Mouse (Mus musculus): Measurements from ENCODE around the gene Zpld1. TPM values are rescaled to one million over a fixed set of nuclear protein-coding genes. Genes with fewer than 3 reads are reported as not detected.

Zpld1 gene
- polyA plus RNA-seq (2016; fragmentation: Nextera tagmentation; extraction: Ambion mirVana) = 2.4 and 3.2 TPM in 2 replicates

GRCm38 (mm10) chr16:55297886-55298285 is at the start of gene Zpld1:
Gene Zpld1, minus strand, starts transcription at chr16:55297986.
- H3K27me3 ChIP-seq = no peaks in the 10 kb centered on the region
- 97% methylated on average over 2 of the region's 2 CpGs for WGBS
- no peak within 1 kb of the TSS for H3K27ac ChIP-seq
- no peaks in the 10 kb centered on the region for H3K36me3 ChIP-seq
- H3K4me1 ChIP-seq = no peaks in the 10 kb centered on the region
- H3K9me3 ChIP-seq = no peaks in the 10 kb centered on the region
- H3K4me2 ChIP-seq (replicated peaks) = no peak within 1 kb of the TSS
- no peak within 1 kb of the TSS for H3K4me3 ChIP-seq
- no peak for ATAC-seq (ENCODE audit: insufficient number of reproducible peaks, insufficient read depth, low FRiP score, low TSS enrichment)
- no peak within 1 kb of the TSS for H3K9ac ChIP-seq

DNA sequence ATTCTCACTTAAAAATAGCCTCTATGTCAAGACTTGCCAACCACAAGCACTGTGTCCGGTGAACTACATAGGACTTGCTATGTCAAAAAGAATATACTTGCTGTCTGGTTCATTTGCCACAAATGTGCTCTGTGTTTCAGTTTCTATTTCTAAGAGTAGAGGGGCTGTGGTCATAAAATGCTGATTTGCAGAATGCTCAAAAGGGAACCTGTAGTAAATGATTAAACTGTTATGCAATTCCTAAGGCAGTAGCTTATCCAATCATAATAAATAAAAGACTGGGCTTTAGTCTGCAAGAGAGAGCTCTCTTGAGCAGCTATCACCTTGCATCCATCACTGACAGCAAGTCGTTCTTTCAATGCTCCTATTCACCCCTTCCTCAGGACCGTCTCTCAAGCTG is 47.9 kb upstream of the Zpld1 start:
- Histone ChIP-seq H3K27me3 (no peaks in the 10 kb centered on the region), H3K4me3 (no peak overlapping the region), H3K27ac (no peak overlapping the region), H3K4me2 (replicated peaks) (no peak overlapping the region), H3K36me3 (no peaks in the 10 kb centered on the region), H3K9me3 (no peaks in the 10 kb centered on the region; the same call in 1 of the 2 replicates), H3K9ac (no peak overlapping the region), H3K4me1 (no peaks in the 10 kb centered on the region)
- ATAC-seq (ENCODE audit: insufficient number of reproducible peaks, insufficient read depth, low FRiP score, low TSS enrichment) = no peak
- WGBS = 80% methylated on average over 3 of the region's 3 CpGs

- Histone ChIP-seq H3K9me3 (no peaks in the 10 kb centered on the region), H3K36me3 (no peaks in the 10 kb centered on the region), H3K4me3 (no peak overlapping the region), H3K27me3 (no peaks in the 10 kb centered on the region), H3K9ac (no peak overlapping the region), H3K4me1 (no peaks in the 10 kb centered on the region), H3K4me2 (replicated peaks) (no peak overlapping the region), H3K27ac (no peak overlapping the region)
- 0 out of 2 replicates have a peak, but pooled peaks have one; percentile 74 for ATAC-seq (ENCODE audit: insufficient number of reproducible peaks, insufficient read depth, low FRiP score, low TSS enrichment)
- WGBS = 69% methylated on average over 8 of the region's 8 CpGs
Observed at GRCm38 (mm10) chr16:55321542-55322514, 24.0 kb upstream of the Zpld1 start.

GRCm38 (mm10) chr16:55316996-55317395 is 19.2 kb upstream of the Zpld1 start:
- Histone ChIP-seq H3K4me2 (replicated peaks) (no peak overlapping the region), H3K9me3 (no peaks in the 10 kb centered on the region), H3K27ac (no peak overlapping the region), H3K4me1 (no peaks in the 10 kb centered on the region), H3K36me3 (no peaks in the 10 kb centered on the region), H3K9ac (no peak overlapping the region), H3K4me3 (no peak overlapping the region), H3K27me3 (no peaks in the 10 kb centered on the region)
- ATAC-seq (ENCODE audit: insufficient number of reproducible peaks, insufficient read depth, low FRiP score, low TSS enrichment) = no peak

- Histone ChIP-seq H3K4me3 (no peak overlapping the region), H3K27me3 (no peaks in the 10 kb centered on the region), H3K27ac (peak overlapping the region; percentile 23; the same call in 1 of the 2 replicates), H3K4me1 (no peaks in the 10 kb centered on the region), H3K36me3 (no peaks in the 10 kb centered on the region), H3K9me3 (no peaks in the 10 kb centered on the region), H3K9ac (no peak overlapping the region), H3K4me2 (replicated peaks) (no peak overlapping the region)
- ATAC-seq (ENCODE audit: insufficient number of reproducible peaks, insufficient read depth, low FRiP score, low TSS enrichment) = no peak
- WGBS = 87% methylated on average over 3 of the region's 3 CpGs
Observed at GRCm38 (mm10) chr16:55312106-55312505, 14.3 kb upstream of the Zpld1 start.

DNA sequence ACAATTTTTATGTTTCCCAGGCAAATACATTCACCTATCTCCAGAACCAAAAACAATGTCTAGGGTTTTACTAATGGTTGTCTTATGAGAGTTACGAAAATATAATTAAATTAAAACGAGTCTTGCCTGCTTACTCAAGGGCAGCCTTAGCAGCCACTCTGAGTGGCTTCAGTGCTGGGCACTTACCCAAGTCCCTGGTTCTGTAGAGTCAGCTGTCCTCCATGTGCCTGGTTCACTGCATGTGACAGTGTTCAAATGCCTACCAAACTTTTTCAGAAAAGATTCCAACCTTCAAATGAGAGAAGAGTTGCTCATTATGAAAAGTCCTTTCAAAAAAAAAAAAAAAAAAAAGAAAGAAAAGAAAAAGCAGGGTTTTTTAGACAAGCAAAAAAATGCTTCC is 15.1 kb downstream of the Zpld1 start:
- no peak for ATAC-seq (ENCODE audit: insufficient number of reproducible peaks, insufficient read depth, low FRiP score, low TSS enrichment)
- no peak overlapping the region for H3K27ac ChIP-seq
- H3K9me3 ChIP-seq = no peaks in the 10 kb centered on the region
- no peak overlapping the region for H3K4me3 ChIP-seq
- WGBS = 66% methylated on average over 2 of the region's 2 CpGs
- H3K4me1 ChIP-seq = no peaks in the 10 kb centered on the region
- no peaks in the 10 kb centered on the region for H3K36me3 ChIP-seq
- no peak overlapping the region for H3K4me2 ChIP-seq (replicated peaks)
- H3K9ac ChIP-seq = no peak overlapping the region
- H3K27me3 ChIP-seq = no peaks in the 10 kb centered on the region

DNA sequence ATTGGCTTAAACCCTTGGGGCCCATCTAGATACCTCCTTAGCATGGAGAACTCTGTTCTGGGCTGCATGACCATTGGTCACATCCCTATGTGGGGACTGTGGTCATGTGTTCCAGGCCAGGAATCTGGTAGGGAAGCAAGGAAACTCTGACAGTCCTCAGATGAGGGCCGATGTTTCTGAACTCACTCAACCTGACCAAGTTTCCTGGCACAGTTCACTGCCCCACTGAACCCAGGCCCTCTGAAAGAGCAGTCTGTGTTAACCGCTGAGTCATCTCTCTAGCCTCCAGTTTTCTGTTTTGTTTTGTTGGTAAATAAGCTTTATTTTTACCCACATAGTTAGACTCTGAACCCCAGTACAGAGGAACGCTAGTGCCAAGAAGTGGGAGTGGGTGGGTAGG is 20.3 kb downstream of the Zpld1 start:
- Histone ChIP-seq H3K4me2 (replicated peaks) (no peak overlapping the region), H3K27me3 (no peaks in the 10 kb centered on the region), H3K4me1 (peaks cover 3% of the 10 kb centered on the region; the same call in 1 of the 2 replicates), H3K9me3 (no peaks in the 10 kb centered on the region), H3K27ac (no peak overlapping the region), H3K9ac (no peak overlapping the region), H3K4me3 (no peak overlapping the region), H3K36me3 (no peaks in the 10 kb centered on the region)
- 85% methylated on average over 3 of the region's 3 CpGs for WGBS
- no peak for ATAC-seq (ENCODE audit: insufficient number of reproducible peaks, insufficient read depth, low FRiP score, low TSS enrichment)

- H3K27ac ChIP-seq = no peak overlapping the region
- ATAC-seq (ENCODE audit: insufficient number of reproducible peaks, insufficient read depth, low FRiP score, low TSS enrichment) = no peak
- no peaks in the 10 kb centered on the region for H3K27me3 ChIP-seq
- 23% methylated on average over 4 of the region's 4 CpGs for WGBS
- H3K36me3 ChIP-seq = no peaks in the 10 kb centered on the region
- no peak overlapping the region for H3K4me3 ChIP-seq
- H3K9me3 ChIP-seq = no peaks in the 10 kb centered on the region
- no peak overlapping the region for H3K9ac ChIP-seq
- no peak overlapping the region for H3K4me2 ChIP-seq (replicated peaks)
- H3K4me1 ChIP-seq = peaks cover 3% of the 10 kb centered on the region; the same call in 1 of the 2 replicates
Observed at GRCm38 (mm10) chr16:55265281-55265680, 32.5 kb downstream of the Zpld1 start.

DNA sequence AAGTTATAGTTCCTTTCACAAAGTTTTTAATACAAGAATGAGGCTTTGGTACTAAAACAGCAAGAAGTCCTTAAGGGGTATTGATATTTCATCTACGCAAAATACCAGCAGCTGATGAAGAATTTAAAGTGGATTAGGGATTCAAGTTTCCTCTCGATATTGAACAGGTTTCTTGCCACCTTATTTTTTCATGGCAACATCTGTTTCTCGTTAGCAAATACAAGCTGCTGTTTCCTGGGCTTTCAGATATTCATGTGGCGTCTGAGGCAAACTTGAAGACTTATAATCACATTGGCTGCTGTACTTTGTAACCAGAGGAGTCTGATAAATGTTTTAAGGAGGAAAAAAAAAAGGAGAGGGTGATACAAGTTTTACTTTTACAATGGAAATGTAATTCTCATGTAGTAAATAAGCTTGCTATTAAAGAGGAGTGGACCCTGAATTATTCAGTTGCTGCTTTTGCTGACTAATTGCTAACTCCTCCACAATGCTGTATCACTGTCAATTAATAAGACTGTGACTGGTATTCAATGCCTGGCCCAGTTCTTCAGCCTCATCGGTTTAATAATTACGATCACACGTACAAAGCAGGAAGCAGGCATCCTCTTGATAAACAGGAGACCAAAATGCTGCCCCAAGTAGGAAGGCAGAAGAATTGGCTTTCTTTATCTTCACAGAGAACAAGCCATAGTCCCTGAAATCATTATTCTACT is 36.8 kb downstream of the Zpld1 start:
- no peaks in the 10 kb centered on the region for H3K36me3 ChIP-seq
- no peak overlapping the region for H3K4me2 ChIP-seq (replicated peaks)
- H3K9ac ChIP-seq = no peak overlapping the region
- no peak overlapping the region for H3K27ac ChIP-seq
- H3K27me3 ChIP-seq = no peaks in the 10 kb centered on the region
- peaks cover 3% of the 10 kb centered on the region; the same call in 1 of the 2 replicates for H3K4me1 ChIP-seq
- no peak for ATAC-seq (ENCODE audit: insufficient number of reproducible peaks, insufficient read depth, low FRiP score, low TSS enrichment)
- H3K9me3 ChIP-seq = no peaks in the 10 kb centered on the region
- 29% methylated on average over 7 of the region's 7 CpGs for WGBS
- H3K4me3 ChIP-seq = no peak overlapping the region

DNA sequence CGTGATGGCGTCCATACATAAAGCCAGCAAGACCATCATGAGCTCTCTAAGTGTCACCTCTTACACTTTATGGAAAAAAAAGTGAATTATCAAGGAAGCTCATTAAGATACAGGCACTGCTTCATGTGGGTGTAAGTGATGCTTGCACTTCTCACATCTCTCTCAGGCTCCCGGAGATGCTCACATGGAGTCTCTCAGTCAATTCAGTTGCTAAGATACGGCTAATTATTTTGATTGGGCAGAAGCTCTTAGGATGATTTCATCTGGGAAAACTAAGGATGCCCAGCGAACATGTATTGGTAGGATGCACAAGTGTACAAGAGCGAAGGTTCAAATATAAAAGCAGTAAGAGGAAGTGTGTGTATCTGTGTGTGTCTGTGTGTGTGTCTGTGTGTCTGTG is 38.1 kb downstream of the Zpld1 start:
- H3K4me2 ChIP-seq (replicated peaks) = no peak overlapping the region
- no peaks in the 10 kb centered on the region for H3K27me3 ChIP-seq
- H3K27ac ChIP-seq = no peak overlapping the region
- H3K9ac ChIP-seq = no peak overlapping the region
- no peaks in the 10 kb centered on the region for H3K36me3 ChIP-seq
- WGBS = 88% methylated on average over 6 of the region's 6 CpGs
- ATAC-seq (ENCODE audit: insufficient number of reproducible peaks, insufficient read depth, low FRiP score, low TSS enrichment) = no peak
- peaks cover 3% of the 10 kb centered on the region; the same call in 1 of the 2 replicates for H3K4me1 ChIP-seq
- H3K9me3 ChIP-seq = no peaks in the 10 kb centered on the region
- H3K4me3 ChIP-seq = no peak overlapping the region

GRCm38 (mm10) chr16:55240996-55241395 is 56.8 kb downstream of the Zpld1 start:
- no peak overlapping the region for H3K9ac ChIP-seq
- 41% methylated on average over 2 of the region's 2 CpGs for WGBS
- H3K27me3 ChIP-seq = no peaks in the 10 kb centered on the region
- no peak for ATAC-seq (ENCODE audit: insufficient number of reproducible peaks, insufficient read depth, low FRiP score, low TSS enrichment)
- no peak overlapping the region for H3K4me2 ChIP-seq (replicated peaks)
- H3K9me3 ChIP-seq = no peaks in the 10 kb centered on the region
- no peaks in the 10 kb centered on the region for H3K4me1 ChIP-seq
- H3K36me3 ChIP-seq = no peaks in the 10 kb centered on the region
- no peak overlapping the region for H3K27ac ChIP-seq
- no peak overlapping the region for H3K4me3 ChIP-seq

Measured in embryonic facial prominence, embryonic 12.5 days (tissue).